Mouse (Mus musculus): Measurements from ENCODE around the gene Shd. TPM values are rescaled to one million over a fixed set of nuclear protein-coding genes. Genes with fewer than 3 reads are reported as not detected.

Shd gene
- polyA plus RNA-seq, 1 experiment from 2014 or later = 0.32 TPM

DNA sequence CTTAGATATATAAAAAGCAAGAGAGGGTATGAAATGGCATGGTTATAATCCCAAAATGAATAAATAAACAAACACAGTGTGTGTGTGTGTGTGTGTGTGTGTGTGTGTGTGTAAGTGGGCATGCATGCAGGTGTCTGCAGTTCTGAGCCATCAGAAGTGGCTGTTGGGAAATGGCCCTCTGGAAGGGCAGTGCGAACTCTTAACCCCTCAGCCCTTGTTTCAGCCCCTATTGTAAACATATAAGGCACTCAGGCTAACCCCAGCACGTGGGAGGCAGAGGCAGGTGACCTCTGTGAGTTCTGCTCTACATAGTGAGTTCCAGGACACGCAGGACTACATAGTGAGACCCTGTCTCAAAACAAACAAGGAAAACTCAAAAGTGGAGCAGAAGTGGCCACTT lies 7.0 kb downstream of the Shd start:
- H3K4me2 ChIP-seq = no peak overlapping the region
- H3K4me1 ChIP-seq (replicated peaks) = peaks cover 10% of the 10 kb centered on the region; the same call in 1 of the 2 replicates
- peaks cover 17% of the 10 kb centered on the region for H3K27me3 ChIP-seq
- H3K27ac ChIP-seq (replicated peaks) = no peak overlapping the region
- H3K9me3 ChIP-seq (replicated peaks) = no peaks in the 10 kb centered on the region
- no peak overlapping the region for H3K9ac ChIP-seq
- H3K36me3 ChIP-seq (replicated peaks) = no peaks in the 10 kb centered on the region
- peak; percentile 55; the same call in 1 of the 2 replicates for ATAC-seq (ENCODE audit: insufficient read depth)
- WGBS (ENCODE audit: insufficient replicate concordance) = 36% methylated on average over 3 of the region's 3 CpGs
- no peak overlapping the region for H3K4me3 ChIP-seq (replicated peaks)

DNA sequence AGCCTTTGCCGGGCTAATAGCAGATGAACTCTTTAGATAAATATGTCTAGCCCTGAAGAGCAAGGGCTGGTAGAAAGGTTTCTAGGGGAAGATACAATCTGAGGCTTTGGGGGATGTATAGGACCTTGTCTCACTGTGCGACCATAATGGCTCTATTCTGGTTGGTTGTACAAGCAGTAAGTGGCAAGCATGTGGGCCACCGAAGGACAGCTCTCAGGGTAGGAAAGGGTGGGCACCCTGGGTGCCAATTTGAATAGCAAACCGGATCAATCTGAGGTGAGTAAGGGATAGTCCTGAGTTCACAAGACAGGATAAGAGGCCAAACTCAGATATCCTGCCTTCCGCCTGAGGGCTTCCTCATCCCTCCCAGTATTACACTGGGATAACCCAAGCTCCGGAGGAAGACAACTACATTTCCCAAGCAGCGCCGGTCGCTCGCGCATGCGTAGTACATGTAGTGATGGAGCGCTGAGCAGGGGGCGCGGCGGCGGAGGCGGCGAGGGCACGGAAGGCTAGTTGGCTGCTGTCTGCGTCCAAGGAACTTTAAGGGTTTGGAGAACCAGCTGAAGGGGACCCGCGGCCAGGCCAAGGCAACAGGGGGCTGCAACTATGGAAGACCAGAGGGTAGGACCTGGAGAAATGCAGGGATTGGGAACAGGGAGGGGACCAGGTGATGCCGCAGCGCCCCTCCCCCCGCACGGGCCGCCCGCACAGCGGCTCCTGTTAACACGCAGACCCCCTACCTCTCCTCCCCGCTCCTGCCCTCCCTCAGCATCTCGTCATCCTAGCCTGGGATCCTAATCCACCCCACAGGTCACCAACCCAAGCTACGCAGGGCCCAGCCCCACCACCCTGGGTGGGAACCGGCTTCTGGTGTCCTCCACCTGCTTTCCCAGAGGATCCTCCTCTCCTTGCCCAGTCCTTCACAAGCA lies 16.0 kb downstream of the Shd start, which contains the start of gene Fsd1:
Fsd1 (plus strand) TSS at position 480 of the 932 bp plus-strand sequence.
- Histone ChIP-seq H3K27me3 (peaks cover 34% of the 10 kb centered on the region), H3K4me2 (0 out of 2 replicates have a peak within 1 kb of the TSS, but pooled peaks have one; percentile 23), H3K9me3 (replicated peaks) (no peaks in the 10 kb centered on the region), H3K27ac (replicated peaks) (no peak within 1 kb of the TSS), H3K9ac (no peak within 1 kb of the TSS), H3K36me3 (replicated peaks) (no peaks in the 10 kb centered on the region), H3K4me1 (replicated peaks) (no peaks in the 10 kb centered on the region), H3K4me3 (replicated peaks) (no peak within 1 kb of the TSS)
- ATAC-seq (ENCODE audit: insufficient read depth) = no peak
- 9% methylated on average over 35 of the region's 35 CpGs for WGBS (ENCODE audit: insufficient replicate concordance)

DNA sequence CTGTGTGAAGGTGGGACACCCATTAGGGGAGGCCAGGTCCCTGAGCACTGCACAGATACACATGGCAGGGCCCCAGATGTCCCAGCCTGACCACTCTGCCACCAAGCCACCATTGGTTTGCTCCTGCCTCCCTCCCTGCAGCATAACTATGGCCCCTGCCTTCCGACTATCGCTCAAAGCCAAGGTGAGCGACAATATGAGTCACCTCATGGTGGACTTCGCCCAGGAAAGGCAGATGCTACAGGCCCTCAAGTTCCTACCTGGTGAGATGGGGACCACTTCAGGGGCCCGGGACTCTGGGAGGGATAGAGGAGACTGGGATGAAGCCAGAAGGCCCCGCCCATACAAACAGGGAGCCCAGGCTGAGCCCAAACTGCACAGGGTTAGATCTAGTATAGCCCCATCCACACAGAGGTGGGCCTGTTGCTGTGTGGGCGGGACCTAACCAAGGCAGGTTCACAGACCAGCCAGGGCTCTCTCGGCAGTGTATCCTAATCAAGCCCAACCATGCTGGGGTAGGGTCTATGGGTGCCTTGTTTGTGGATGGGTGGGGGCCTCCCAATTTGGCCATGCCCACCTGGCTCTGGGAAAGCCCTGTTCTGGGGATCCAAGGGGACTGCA lies 20.1 kb downstream of the Shd start:
- H3K36me3 ChIP-seq (replicated peaks) = no peaks in the 10 kb centered on the region
- no peak overlapping the region for H3K4me3 ChIP-seq (replicated peaks)
- no peak overlapping the region for H3K4me2 ChIP-seq
- H3K9me3 ChIP-seq (replicated peaks) = no peaks in the 10 kb centered on the region
- WGBS (ENCODE audit: insufficient replicate concordance) = 51% methylated on average over 8 of the region's 8 CpGs
- H3K4me1 ChIP-seq (replicated peaks) = no peaks in the 10 kb centered on the region
- no peak overlapping the region for H3K27ac ChIP-seq (replicated peaks)
- ATAC-seq (ENCODE audit: insufficient read depth) = 0 out of 2 replicates have a peak, but pooled peaks have one; percentile 31
- H3K27me3 ChIP-seq = peaks cover 28% of the 10 kb centered on the region
- H3K9ac ChIP-seq = no peak overlapping the region

DNA sequence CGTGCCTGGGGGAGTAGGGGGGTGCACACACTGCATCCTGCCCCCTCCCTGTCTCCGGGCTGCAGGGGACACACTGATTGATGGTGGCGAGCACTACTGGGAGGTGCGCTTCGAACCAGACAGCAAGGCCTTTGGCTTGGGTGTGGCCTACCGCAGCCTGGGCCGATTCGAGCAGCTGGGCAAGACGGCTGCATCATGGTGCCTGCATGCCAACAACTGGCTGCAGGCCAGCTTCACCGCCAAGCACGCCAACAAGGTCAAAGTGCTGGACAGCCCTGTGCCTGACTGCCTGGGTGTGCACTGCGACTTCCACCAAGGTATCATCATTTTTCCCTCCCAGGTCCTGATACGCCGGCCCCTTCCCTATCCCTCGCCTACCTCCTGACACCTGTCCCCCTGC lies 25.7 kb downstream of the Shd start:
- Histone ChIP-seq H3K27ac (replicated peaks) (no peak overlapping the region), H3K9ac (no peak overlapping the region), H3K4me1 (replicated peaks) (0 out of 2 replicates have a peak, but pooled peaks cover 7% of the 10 kb centered on the region), H3K4me2 (no peak overlapping the region), H3K9me3 (replicated peaks) (no peaks in the 10 kb centered on the region), H3K4me3 (replicated peaks) (no peak overlapping the region), H3K36me3 (replicated peaks) (no peaks in the 10 kb centered on the region), H3K27me3 (peaks cover 16% of the 10 kb centered on the region)
- 71% methylated on average over 15 of the region's 15 CpGs for WGBS (ENCODE audit: insufficient replicate concordance)
- no peak for ATAC-seq (ENCODE audit: insufficient read depth)

DNA sequence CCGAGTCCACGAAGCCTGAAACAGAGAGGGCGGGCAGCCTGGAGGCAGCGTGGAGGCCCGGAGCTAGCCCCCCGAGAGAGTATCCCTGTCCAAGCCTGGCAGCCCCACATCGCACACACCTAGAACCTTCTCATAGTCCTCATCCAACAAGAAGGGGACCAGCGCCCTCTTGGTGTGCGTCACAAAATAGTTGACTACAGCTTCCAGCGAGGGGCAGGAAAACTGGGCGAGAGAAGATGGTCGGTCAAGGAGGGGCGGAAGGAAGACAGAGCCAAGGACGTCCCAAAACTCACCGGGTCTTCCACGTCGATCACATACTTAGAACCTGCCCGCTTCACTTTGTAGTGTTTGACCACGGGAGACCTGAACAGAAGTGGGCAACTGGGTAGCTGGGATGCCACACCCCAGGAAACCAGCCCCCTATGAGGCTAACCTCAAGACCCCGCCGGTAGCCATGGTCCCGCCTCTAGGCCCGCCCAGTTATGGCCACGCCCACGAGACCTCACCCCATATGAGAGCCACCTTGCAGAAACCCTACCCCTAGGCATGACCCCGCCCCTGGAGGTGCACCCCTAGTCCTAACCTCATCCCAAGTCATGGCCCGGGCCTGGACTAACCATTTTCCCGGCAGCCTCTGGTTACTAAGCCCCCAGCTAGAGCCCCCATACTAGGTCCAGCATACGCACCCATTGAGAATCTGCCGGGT lies 29.7 kb downstream of the Shd start:
- H3K4me1 ChIP-seq (replicated peaks) = 0 out of 2 replicates have a peak, but pooled peaks cover 7% of the 10 kb centered on the region
- no peaks in the 10 kb centered on the region for H3K36me3 ChIP-seq (replicated peaks)
- H3K27ac ChIP-seq (replicated peaks) = no peak overlapping the region
- WGBS (ENCODE audit: insufficient replicate concordance) = 12% methylated on average over 30 of the region's 30 CpGs
- ATAC-seq (ENCODE audit: insufficient read depth) = no peak
- H3K9ac ChIP-seq = no peak overlapping the region
- no peak overlapping the region for H3K4me3 ChIP-seq (replicated peaks)
- H3K27me3 ChIP-seq = peaks cover 19% of the 10 kb centered on the region
- H3K4me2 ChIP-seq = peak overlapping the region; percentile 21; the same call in 1 of the 2 replicates
- no peaks in the 10 kb centered on the region for H3K9me3 ChIP-seq (replicated peaks)

DNA sequence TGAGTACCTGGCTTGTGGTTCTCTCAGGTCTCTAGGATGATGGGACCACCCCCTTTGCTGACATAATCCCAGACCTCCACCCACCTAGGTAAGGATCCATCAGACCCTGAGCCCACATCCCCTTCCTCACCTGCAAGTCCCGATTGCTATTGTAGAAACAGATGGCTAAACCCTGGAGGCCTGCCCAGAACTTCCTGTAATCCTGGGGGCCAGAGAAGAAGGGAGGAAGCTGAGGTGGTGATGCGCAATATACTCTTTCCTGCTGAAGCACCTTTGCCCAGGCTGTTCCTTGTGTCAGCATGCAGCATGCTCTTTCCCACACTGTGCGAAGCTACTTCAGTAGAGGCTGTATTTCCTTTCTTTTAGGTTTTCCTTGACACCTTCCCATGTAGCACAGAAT lies 32.7 kb downstream of the Shd start:
- no peaks in the 10 kb centered on the region for H3K9me3 ChIP-seq (replicated peaks)
- no peak overlapping the region for H3K4me2 ChIP-seq
- no peak for ATAC-seq (ENCODE audit: insufficient read depth)
- peaks cover 19% of the 10 kb centered on the region for H3K27me3 ChIP-seq
- no peaks in the 10 kb centered on the region for H3K36me3 ChIP-seq (replicated peaks)
- no peak overlapping the region for H3K27ac ChIP-seq (replicated peaks)
- 43% methylated on average over 3 of the region's 3 CpGs for WGBS (ENCODE audit: insufficient replicate concordance)
- no peak overlapping the region for H3K9ac ChIP-seq
- no peak overlapping the region for H3K4me3 ChIP-seq (replicated peaks)
- H3K4me1 ChIP-seq (replicated peaks) = peaks cover 21% of the 10 kb centered on the region; the same call in 1 of the 2 replicates

DNA sequence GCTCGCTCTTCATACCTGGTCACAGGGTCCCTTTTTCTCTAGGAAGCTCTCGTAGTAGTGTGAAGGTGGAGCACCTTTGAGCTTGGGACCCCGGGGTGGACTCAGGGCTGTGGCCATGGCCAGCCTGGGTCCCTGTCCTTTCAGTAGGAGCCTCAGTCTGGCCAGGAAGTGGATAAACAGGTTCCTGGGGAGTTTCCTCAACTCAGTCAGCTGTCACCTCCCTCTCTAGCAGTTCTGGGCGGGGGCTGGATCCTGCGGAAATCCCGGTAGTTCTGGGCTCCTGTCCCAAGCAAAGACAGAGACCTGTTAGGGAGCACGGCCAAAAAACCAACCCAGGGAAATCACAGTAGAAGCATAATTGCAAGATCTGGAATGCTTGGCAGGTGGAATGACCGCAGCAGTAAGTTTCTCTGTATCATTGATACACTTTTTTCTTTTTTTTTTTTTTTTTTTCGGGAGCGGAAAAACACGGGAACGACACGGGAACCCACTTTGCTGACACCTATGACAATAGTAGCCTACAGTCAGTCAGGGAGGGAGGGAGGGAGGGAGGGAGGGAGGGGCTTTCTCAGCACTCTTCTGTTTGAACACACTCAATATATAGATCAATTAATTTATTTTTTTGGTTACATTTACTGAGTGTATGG lies 35.3 kb downstream of the Shd start, which contains the start of the genes Stap2 and Mpnd:
Stap2 (minus strand) TSS at position 170 of the 647 bp plus-strand sequence.
Mpnd (plus strand) TSS at position 297 of the 647 bp plus-strand sequence.
- Histone ChIP-seq H3K4me2 (peak within 1 kb of the TSS; percentile 18; the same call in 1 of the 2 replicates), H3K4me1 (replicated peaks) (peaks cover 38% of the 10 kb centered on the region), H3K27ac (replicated peaks) (0 out of 2 replicates have a peak within 1 kb of the TSS, but pooled peaks have one; percentile 38), H3K27me3 (peaks cover 14% of the 10 kb centered on the region), H3K9me3 (replicated peaks) (no peaks in the 10 kb centered on the region), H3K36me3 (replicated peaks) (no peaks in the 10 kb centered on the region), H3K4me3 (replicated peaks) (peak within 1 kb of the TSS; percentile 24), H3K9ac (no peak within 1 kb of the TSS)
- WGBS (ENCODE audit: insufficient replicate concordance) = 21% methylated on average over 12 of the region's 13 CpGs
- ATAC-seq (ENCODE audit: insufficient read depth) = no peak

DNA sequence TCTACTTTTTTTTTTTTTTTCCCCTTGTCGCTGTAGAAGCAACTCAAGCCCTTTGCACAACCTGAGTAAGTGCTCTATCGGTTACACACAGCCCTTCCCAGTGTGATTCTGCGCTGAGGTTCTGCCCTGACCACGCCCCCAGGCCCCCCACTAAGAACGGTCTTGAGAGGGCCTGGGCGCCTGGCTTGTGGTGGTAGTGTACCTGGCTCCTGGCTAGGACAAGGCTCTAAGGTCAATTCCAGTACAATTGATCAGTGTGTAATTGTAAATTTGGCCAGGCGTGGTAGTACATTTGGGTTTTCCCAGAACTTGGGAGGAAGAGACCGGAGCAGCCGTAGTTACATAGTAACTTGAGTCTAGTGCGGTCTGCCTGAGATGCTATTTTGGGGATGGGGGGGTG lies 36.7 kb downstream of the Shd start:
- H3K4me1 ChIP-seq (replicated peaks) = peaks cover 43% of the 10 kb centered on the region
- no peak for ATAC-seq (ENCODE audit: insufficient read depth)
- H3K4me3 ChIP-seq (replicated peaks) = no peak overlapping the region
- H3K9me3 ChIP-seq (replicated peaks) = no peaks in the 10 kb centered on the region
- 54% methylated on average over 10 of the region's 10 CpGs for WGBS (ENCODE audit: insufficient replicate concordance)
- peaks cover 9% of the 10 kb centered on the region for H3K27me3 ChIP-seq
- H3K27ac ChIP-seq (replicated peaks) = peak overlapping the region; percentile 38; the same call in 1 of the 2 replicates
- 0 out of 2 replicates have a peak overlapping the region, but pooled peaks have one; percentile 99 for H3K4me2 ChIP-seq
- no peaks in the 10 kb centered on the region for H3K36me3 ChIP-seq (replicated peaks)
- H3K9ac ChIP-seq = no peak overlapping the region

DNA sequence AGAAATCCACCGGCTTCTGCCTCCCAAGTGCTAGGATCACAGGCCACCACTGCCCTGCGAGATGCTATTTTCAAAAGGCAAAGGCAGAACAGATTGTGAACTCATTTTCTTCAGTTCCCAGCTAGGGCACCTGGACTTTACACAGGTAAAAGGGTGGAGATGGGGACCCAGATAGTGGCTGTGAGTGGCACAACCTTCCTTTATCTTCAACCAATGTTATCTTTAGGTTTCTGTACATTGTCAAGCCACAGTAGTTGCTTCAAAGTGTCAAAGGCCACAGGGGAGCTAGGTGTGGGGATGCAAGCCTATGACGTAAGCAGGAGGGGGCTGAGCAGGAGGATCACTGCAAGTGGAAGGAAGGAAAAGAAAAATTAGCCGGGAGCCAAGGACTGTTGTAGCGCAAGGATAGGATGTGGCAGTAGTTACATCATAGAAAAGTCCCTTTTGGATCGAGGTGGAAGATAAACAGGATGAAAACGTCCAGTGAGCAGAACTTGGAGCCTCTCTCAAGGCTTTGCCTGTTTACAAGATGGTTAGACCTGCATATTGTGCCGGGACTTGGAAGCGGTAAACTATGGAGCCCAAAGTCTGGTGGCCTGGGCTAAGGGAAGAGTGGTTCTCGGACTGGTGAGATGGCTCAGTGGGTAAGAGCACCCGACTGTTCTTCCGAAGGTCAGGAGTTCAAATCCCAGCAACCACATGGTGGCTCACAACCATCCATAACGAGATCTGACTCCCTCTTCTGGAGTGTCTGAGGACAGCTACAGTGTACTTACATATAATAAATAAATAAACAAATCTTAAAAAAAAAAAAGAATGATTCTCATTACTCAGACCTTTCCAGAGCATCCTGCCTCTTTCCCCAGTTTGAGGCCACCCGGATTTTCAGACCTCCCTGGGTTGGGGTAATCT lies 37.4 kb downstream of the Shd start:
- ATAC-seq (ENCODE audit: insufficient read depth) = no peak
- Histone ChIP-seq H3K36me3 (replicated peaks) (0 out of 2 replicates have a peak, but pooled peaks cover 5% of the 10 kb centered on the region), H3K4me3 (replicated peaks) (peak overlapping the region; percentile 78), H3K9me3 (replicated peaks) (no peaks in the 10 kb centered on the region), H3K27me3 (peaks cover 9% of the 10 kb centered on the region), H3K9ac (no peak overlapping the region), H3K27ac (replicated peaks) (peak overlapping the region; percentile 38; the same call in 1 of the 2 replicates), H3K4me1 (replicated peaks) (peaks cover 43% of the 10 kb centered on the region), H3K4me2 (peak overlapping the region; percentile 99)
- 39% methylated on average over 14 of the region's 14 CpGs for WGBS (ENCODE audit: insufficient replicate concordance)

Measured in liver, embryonic 15.5 days (tissue).